Mouse (Mus musculus) liver, adult 2 months (tissue): ENCODE measurements at regions not wholly inside any gene's neighbourhood (a gene's known extent, or its start where the extent isn't known, plus 50 kb on each side); places are given as distances from the start of the nearest gene placed in this dataset.

Experiments used
- DNase-seq: peaks from one replicate; pipeline ENCODE4 v3.0.0-alpha.2; 2011; ENCODE audit warnings: low read depth, low spot score; ENCODE audit errors: extremely low read depth
- H3K27ac ChIP-seq: fragments of 200-500 bp; replicated peaks from 2 replicates; pipeline ENCODE4 v1.5.1; 2012; ENCODE audit warnings: low read depth, mild to moderate bottlenecking, control low read depth, inconsistent platforms, low read length; ENCODE audit not compliant: insufficient read depth
- H3K27me3 ChIP-seq: fragments of 200-500 bp; 2 replicates; pipeline ENCODE4 v1.6.1; 2012; ENCODE audit warnings: mild to moderate bottlenecking, moderate library complexity, low read length, inconsistent platforms; ENCODE audit not compliant: control insufficient read depth, insufficient read depth
- H3K36me3 ChIP-seq: fragments of 200-500 bp; 2 replicates; pipeline ENCODE4 v1.6.1; 2012; ENCODE audit warnings: low read length, inconsistent platforms; ENCODE audit not compliant: control insufficient read depth, insufficient read depth
- H3K4me1 ChIP-seq: fragments of 200-500 bp; 2 replicates; pipeline ENCODE4 v1.6.1; 2011; ENCODE audit warnings: low read length; ENCODE audit not compliant: control insufficient read depth, insufficient read depth
- H3K4me3 ChIP-seq: fragments of 200-500 bp; 2 replicates; pipeline ENCODE4 v1.5.1; 2011; ENCODE audit warnings: low read depth, mild to moderate bottlenecking, control low read depth, low read length, moderate library complexity; ENCODE audit not compliant: insufficient read depth
- H3K79me2 ChIP-seq: fragments of 200-500 bp; 2 replicates; pipeline ENCODE4 v1.6.1; 2012; ENCODE audit warnings: inconsistent platforms, mild to moderate bottlenecking, low read length, moderate library complexity; ENCODE audit not compliant: control insufficient read depth, insufficient read depth
- H3K9ac ChIP-seq: fragments of 200-500 bp; 2 replicates; pipeline ENCODE4 v1.6.1; 2012; ENCODE audit warnings: low read depth, mild to moderate bottlenecking, control low read depth, inconsistent platforms, low read length
- CTCF ChIP-seq: fragments of 200-500 bp; IDR thresholded peaks from 2 replicates; pipeline ENCODE4 v1.5.1; 2011; ENCODE audit warnings: low read depth, low read length, control low read depth
- POLR2A ChIP-seq: fragments of 200-500 bp; IDR thresholded peaks from 2 replicates; pipeline ENCODE4 v1.6.1; 2011; ENCODE audit warnings: low read length, control low read depth; ENCODE audit not compliant: insufficient read depth; ENCODE audit errors: extremely low read depth
- WGBS: fragments of 180-500 bp; shearing (Covaris S2); methylation state at CpG from one replicate; pipeline ENCODE4 v1.1.7; 2018; 5-methylcytosine and 5-hydroxymethylcytosine counted together

DNA sequence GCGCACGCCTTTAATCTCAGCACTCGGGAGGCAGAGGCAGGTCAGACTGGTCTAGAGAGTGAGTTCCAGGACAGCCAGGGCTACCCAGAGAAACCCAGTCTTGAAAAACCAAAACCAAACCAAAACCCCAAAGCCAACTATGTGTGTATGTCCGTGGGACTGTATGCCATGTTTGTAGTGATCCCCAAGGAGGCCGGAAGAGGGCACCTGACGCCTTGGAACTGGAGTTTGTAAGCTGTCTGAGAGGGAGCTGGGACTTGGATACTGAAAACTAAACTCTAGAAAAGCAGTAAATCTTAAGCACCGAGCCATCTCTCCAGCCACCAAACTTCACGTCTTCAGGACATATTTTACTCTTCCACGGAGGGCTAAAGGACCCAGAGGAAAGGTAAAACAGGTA, 93.8 kb upstream of the Chd2 start:
- Histone ChIP-seq H3K36me3 (no peaks in the 10 kb centered on the region), H3K4me1 (no peaks in the 10 kb centered on the region), H3K4me3 (no peak overlapping the region), H3K27me3 (no peaks in the 10 kb centered on the region), H3K9ac (no peak overlapping the region), H3K27ac (no peak overlapping the region), H3K79me2 (no peaks in the 10 kb centered on the region)
- 96% methylated on average over 9 of the region's 9 CpGs for WGBS
- TF ChIP-seq CTCF (no peak), POLR2A (no peak)
- no peak for DNase-seq

DNA sequence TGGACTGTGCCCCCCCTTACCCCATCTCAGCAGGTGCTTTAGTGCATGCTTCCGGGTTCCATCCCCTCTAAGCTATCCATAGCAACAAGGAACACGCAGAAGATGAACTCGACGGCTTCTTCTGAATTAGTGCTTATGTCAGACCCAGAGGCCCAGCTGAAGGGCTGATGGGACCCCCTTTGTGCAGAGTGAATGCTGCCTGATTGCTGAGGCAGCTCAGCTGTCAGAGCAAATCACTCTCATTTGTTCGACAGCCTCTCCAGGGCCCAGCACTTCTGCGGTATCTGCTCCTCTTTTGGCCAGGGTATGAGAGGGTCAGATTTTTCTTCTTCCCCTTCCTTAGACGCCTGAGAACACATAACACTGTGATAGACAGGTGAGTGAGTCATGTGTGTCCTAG, 89.2 kb upstream of the Chd2 start:
- Histone ChIP-seq H3K4me3 (no peak overlapping the region), H3K36me3 (no peaks in the 10 kb centered on the region), H3K27me3 (no peaks in the 10 kb centered on the region), H3K79me2 (peaks cover 5% of the 10 kb centered on the region; the same call in 1 of the 2 replicates), H3K27ac (no peak overlapping the region), H3K4me1 (peaks cover 8% of the 10 kb centered on the region), H3K9ac (no peak overlapping the region)
- TF ChIP-seq POLR2A (no peak), CTCF (no peak)
- DNase-seq, result no peak
- WGBS, result 87% methylated on average over 7 of the region's 7 CpGs

DNA sequence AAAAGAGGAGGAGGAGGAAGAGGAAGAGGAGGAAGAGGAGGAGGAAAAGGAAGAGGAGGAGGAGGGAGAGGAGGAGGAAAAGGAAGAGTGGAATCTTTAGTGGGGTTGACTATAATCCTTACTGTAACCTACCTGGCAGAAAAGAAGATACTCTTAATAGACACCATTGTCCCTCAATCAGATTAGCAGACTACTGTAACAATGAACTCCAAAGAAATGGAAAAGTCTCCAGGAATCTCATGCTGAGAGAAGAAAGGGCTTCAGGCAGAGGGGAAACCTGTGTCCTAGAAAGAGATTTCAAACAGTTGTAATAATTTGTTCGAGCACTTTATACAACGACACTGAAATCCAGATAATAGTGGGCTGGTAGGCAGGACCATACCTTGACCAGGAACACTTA, 87.6 kb upstream of the Chd2 start:
- TF ChIP-seq CTCF (no peak), POLR2A (no peak)
- Histone ChIP-seq H3K27me3 (no peaks in the 10 kb centered on the region), H3K4me1 (peaks cover 8% of the 10 kb centered on the region), H3K27ac (no peak overlapping the region), H3K79me2 (peaks cover 5% of the 10 kb centered on the region; the same call in 1 of the 2 replicates), H3K4me3 (no peak overlapping the region), H3K36me3 (no peaks in the 10 kb centered on the region), H3K9ac (no peak overlapping the region)
- 95% methylated on average over 2 of the region's 2 CpGs for WGBS
- DNase-seq, result no peak

DNA sequence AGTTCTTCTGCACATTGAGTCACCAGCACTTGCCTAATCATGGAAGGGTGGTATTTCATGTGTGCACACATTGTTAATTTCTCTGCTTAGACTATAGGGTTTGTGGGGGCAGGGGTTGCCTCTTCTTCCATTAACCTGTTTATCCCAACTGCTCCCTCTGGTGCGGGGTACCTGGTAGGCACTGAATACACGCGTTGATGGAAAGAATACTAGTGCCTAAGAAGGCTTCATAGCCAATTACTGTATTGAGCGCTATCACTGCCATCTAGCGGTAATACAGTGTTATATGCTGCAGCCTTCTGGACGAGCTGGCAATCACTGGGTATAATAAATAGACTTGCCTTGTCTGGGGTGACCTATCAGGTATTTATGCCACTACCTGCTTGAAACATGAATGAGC, 86.4 kb upstream of the Chd2 start:
- Histone ChIP-seq H3K4me3 (no peak overlapping the region), H3K27ac (no peak overlapping the region), H3K36me3 (no peaks in the 10 kb centered on the region), H3K27me3 (no peaks in the 10 kb centered on the region), H3K4me1 (peaks cover 8% of the 10 kb centered on the region), H3K9ac (no peak overlapping the region), H3K79me2 (peaks cover 5% of the 10 kb centered on the region; the same call in 1 of the 2 replicates)
- peak; percentile 47 for TF ChIP-seq CTCF
- TF ChIP-seq POLR2A, result no peak
- 0% methylated on average over 6 of the region's 6 CpGs for WGBS
- DNase-seq, result peak; percentile 79

DNA sequence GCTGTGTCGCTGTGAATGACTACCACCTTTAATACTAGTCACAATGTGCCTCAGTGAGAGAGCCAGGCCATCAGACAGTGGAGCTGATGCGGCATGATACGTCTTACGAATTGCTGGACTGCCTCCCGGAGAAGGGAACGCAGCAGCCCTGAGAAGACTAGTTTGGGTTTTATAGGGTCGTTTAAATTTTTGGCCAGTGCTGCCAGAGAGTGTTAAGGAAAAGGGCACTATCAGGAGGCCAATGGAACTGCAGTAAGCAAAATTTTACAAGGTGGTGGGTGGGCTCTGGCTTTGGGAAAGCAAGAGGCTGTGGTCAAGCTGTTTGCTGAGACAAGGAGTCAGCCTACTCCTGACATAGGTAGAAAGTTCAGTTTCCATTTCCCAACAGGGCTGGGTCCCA, 84.7 kb upstream of the Chd2 start:
- 88% methylated on average over 7 of the region's 7 CpGs for WGBS
- no peaks in the 10 kb centered on the region for H3K27me3 ChIP-seq
- no peak for TF ChIP-seq POLR2A
- TF ChIP-seq CTCF, result no peak
- no peak for DNase-seq
- H3K27ac ChIP-seq, result no peak overlapping the region
- H3K4me3 ChIP-seq, result no peak overlapping the region
- peaks cover 5% of the 10 kb centered on the region; the same call in 1 of the 2 replicates for H3K79me2 ChIP-seq
- H3K9ac ChIP-seq, result no peak overlapping the region
- no peaks in the 10 kb centered on the region for H3K36me3 ChIP-seq
- H3K4me1 ChIP-seq, result peaks cover 8% of the 10 kb centered on the region

DNA sequence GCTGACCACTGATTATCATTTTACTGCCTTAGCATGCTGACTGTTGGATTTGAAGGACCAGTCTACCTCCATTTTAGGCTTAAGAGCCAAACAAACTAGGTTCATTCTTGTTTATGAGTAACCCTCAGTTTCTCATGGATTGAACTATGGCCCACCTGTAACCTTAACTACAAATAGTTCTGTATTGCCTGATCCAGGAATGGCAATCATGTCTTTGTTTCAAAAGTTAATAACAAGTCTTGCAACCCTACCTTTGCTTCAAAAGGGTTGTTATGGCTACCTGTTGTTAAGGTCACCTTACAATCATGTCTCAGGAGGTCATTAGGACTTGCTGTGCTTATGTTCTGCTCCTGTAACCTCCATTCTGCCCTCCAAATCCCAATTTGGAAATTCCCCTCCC, 84.0 kb upstream of the Chd2 start:
- DNase-seq, result peak; percentile 49
- H3K27ac ChIP-seq, result no peak overlapping the region

More for the DNA sequence above, 84.0 kb upstream of the Chd2 start:
- TF ChIP-seq CTCF, result no peak
- TF ChIP-seq POLR2A, result no peak
- Histone ChIP-seq H3K27me3 (no peaks in the 10 kb centered on the region), H3K4me1 (peaks cover 8% of the 10 kb centered on the region), H3K4me3 (no peak overlapping the region), H3K36me3 (no peaks in the 10 kb centered on the region), H3K9ac (no peak overlapping the region), H3K79me2 (peaks cover 5% of the 10 kb centered on the region; the same call in 1 of the 2 replicates)
